Mouse (Mus musculus) regulatory T cell (primary cell): ENCODE measurements at regions not wholly inside any gene's neighbourhood (a gene's known extent, or its start where the extent isn't known, plus 50 kb on each side); places are given as distances from the start of the nearest gene placed in this dataset.

Experiments used
- in situ Hi-C: fragments of 300-600 bp; cut with MboI, MseI; formaldehyde crosslinking; loops from one replicate; pipeline ENCODE4 v1.15.1; 2025; ENCODE audit warnings: high pct_unique_total_duplicates

GRCm38 (mm10) chr1:35919840-35920734 lies 148.1 kb upstream of the Hs6st1 start:
- in situ Hi-C loops = no loop called here

DNA sequence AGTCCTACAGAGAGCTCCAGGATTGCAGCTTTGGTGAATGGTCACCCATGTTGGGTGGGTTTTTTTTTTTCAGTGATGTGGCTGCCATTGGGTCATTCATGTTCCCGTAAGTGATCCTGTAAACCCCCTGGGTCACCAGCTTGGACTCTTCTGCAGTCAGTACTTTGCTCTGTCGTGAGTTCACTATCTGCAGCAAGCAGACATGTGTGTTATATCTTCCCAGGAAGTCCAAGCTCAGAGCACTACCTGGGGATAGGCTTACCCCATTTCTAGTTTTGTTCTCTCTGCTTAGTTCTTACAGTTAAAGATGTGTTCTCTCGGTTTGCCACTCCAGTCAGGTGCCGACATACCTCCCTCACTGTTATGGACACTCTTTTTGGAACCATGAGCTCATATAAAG lies 143.4 kb upstream of the Hs6st1 start:
- in situ Hi-C loops = no loop called here

DNA sequence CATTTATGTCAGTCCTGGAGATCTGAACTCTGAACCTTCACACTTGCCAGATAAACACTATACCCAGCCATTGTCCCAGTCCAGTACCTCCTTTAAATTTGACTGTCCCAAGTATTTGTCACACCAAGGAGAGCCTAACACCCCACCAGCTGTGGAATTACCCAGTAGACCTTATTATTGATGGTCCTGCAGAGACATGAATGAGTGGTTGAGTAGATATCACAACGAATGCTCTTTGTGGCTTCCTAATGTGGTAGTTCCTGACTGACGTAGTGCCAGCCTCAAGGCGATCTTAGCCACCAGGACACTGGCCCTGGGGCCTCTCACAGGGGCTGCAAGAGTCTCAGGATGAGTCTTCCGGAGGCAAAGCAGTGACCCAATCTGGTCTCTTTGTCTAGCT lies 142.9 kb upstream of the Hs6st1 start:
- in situ Hi-C loops = no loop called here

GRCm38 (mm10) chr1:35926191-35927048 lies 141.8 kb upstream of the Hs6st1 start:
- in situ Hi-C loops = no loop called here

DNA sequence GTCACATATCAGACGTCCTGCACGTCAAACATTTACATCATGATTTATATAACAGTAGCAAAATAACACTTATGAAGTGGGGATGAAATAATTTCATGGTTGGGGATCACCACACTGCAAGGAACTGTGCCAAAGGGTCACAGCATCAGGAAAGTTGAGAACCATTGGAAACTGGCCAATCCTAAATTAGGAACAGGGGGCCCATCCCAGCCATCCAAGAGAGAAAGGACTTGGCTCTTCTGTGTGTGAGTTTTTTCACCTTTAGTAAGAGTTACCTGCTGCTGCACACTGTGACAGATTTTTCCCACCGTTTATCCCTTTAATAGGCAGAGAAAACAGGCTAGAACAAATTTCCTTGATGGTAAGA lies 141.2 kb upstream of the Hs6st1 start:
- in situ Hi-C loops = no loop called here

DNA sequence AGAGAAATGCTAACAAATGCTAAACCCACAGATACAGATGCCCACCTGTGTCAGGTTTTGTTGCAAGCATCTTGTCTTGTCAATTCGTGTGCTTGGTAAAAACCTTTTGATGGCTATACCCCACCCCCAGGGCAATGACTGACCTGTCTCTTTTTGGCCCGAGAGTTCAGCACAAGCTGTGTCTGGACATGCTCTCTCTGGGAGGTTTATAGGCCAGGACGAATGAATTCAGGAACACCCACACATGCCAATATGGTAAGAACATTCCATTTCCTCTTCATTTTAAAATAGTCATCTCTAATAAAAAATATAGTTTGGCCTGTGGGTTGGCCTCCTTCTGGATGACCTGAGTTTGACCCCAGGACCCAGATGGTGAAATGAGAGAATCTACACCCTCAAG lies 137.8 kb upstream of the Hs6st1 start:
- in situ Hi-C loops = no loop called here

DNA sequence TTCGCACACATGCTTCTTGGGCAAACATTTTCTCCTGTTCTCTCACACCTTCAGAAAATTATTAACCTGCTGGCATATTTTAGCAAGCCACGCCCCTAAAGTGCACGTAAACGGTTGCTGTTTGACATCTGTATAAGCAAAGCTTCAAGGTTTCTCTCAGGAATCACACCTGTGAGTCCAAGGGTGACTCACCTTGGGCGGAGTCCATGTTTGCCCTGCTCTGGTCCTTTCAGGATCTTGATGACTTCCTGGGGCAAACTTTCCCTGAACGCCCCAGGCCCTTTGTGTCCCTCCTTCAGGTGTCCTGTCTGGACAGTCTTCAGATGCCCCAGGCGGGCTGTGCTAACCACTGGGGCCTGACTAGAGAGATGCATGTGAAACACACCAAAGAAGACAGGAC lies 137.1 kb upstream of the Hs6st1 start:
- in situ Hi-C loops = no loop called here

GRCm38 (mm10) chr1:35933511-35933910 lies 134.7 kb upstream of the Hs6st1 start:
- in situ Hi-C loops = no loop called here

DNA sequence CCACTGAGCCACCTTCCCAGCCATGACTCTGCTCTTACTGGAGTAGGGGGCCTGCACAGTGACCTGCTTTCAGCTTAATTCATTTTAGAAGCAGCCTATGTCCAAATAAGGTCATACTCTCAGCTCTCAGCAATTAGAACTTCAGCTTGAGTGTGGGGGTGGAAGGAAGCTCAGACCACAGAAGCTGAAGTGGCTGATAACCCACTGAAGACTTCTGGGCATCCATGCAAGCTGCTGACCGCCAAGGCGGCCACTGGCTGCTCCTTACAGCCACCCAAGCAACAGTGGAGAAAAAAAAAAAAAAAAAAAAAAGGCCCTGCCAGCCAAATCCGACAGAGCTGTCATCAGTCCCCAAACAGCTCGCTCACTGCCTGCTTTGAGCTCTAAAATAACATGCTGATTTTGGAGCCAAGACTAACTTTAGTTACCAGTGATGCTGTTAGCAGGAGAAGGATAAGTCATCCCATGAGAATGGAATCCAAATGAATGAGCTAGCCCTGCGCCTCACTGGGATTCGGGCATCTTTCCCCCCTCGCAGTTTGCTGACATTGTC lies 133.0 kb upstream of the Hs6st1 start:
- in situ Hi-C loops = no loop called here

- in situ Hi-C loops = no loop called here
Measured at GRCm38 (mm10) chr1:35936362-35937093, 131.7 kb upstream of the Hs6st1 start.

GRCm38 (mm10) chr1:35940236-35940635 lies 128.0 kb upstream of the Hs6st1 start:
- in situ Hi-C loops = no loop called here

DNA sequence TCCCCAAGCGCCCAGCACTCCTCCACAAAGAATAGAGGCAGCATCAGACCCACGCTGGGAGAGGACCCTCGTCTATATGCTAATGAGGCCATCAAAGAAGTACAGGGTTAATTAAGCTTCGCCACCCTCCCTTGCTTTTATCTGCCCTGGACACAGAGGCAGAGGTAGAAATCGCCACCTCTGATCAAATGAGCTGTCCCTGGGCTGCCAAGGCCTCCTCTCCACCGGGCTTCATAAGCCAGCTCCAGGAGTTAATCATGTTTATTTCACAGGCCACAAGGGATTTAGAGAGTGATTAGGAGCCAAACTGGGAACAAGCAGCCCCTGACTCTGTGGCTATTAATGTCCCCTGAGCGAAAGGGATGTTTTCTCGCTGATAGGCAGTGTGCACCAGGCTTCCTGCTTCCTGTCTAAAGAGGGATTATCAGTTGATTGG lies 126.5 kb upstream of the Hs6st1 start:
- in situ Hi-C loops = no loop called here

DNA sequence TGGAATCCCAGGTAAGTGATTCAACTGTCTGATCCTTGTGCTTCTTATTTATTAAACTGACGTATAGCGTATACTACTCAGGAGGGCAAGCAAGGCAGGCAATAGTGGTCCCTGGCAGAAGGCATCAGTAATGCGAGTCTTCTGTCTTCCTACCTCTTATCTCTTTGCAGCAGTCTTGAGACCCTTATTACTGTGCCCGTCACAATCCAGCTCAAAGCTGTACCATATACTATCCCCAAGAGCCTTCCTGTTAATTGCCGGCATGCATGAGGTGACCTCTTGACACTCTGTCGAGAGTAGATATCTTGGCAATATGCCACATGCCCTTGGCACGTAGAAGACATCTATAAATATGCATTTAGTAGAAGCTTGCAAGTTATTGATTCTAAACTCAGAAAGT lies 126.0 kb upstream of the Hs6st1 start:
- in situ Hi-C loops = no loop called here

DNA sequence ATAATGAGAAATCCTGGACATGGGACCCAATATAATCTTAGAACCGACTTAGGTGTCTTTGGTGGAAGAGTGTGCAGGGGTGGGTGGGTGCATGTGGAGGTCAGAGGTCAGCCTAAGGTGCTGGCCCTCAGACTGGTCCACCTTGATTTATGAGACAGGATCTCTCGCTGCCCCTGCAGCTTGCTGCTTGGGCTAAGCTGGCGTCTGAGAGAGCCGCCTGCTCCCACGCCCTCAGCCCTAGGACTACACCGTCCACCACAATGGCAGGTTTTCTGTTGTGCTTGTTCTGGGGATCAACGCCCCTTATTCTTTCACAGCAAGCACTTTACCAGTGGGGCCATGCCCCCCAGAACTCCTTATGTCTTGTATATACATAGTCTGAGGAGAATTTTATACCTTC lies 124.4 kb upstream of the Hs6st1 start:
- in situ Hi-C loops = no loop called here

GRCm38 (mm10) chr1:35944376-35944775 lies 123.8 kb upstream of the Hs6st1 start:
- in situ Hi-C loops = no loop called here

DNA sequence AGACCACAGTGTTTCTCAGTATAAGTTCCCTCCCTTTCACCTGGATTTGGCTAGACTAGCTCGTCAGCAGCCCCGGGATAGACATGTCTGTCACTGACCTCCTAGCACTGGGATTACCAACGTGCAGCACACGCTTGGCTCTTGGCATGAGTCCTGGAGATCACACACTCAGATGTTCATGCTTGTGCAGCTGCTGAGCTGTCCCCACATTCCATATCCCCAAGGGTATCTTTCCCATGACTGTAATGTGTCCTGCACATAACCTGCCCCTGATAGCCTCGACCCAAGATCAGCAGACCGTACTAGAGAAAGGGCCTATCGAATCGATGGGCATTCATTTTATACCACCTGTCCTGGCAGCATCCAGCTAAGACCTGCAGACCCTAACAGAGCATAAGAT lies 123.4 kb upstream of the Hs6st1 start:
- in situ Hi-C loops = no loop called here

GRCm38 (mm10) chr1:35945596-35945995 lies 122.6 kb upstream of the Hs6st1 start:
- in situ Hi-C loops = no loop called here

- in situ Hi-C loops = no loop called here
Measured at GRCm38 (mm10) chr1:35948104-35948503, 120.1 kb upstream of the Hs6st1 start.

DNA sequence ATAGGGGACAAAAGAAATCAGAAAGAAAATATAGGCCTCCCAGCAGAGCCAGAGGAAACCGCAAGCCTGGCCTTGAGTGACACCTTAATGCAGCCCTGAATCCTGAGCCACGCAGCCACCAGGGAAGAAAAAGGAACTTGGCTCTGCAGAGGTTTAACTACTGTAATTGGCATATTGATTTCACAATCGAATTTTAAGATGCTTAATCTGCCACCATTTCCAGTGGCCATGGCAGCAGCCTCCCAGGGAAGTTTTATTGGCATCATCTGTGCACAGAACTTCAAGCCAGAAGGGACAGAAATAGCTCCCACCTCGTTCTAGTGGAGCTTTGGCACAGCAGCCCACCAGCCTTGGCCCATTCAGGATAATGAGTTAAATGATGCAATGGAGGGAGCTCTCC lies 117.1 kb upstream of the Hs6st1 start:
- in situ Hi-C loops = no loop called here

DNA sequence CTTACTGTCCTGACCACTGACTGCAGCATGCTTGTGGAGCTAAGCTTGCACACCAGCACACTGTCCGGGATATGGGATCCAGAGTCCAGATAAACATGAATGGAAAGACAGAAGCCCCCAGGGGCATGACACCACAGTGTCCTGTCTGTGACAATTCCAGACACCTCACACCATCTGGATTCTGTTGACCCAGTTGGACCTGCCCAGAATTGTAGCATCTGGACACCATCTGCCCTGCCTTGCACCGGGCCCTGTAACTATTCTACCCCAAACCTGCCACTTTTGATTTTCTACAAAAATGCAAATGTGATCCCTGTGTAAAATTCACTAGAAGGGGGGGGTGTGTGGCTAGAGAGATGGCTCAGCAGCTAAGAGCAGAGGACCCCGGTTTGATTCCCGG lies 114.5 kb upstream of the Hs6st1 start:
- in situ Hi-C loops = no loop called here

DNA sequence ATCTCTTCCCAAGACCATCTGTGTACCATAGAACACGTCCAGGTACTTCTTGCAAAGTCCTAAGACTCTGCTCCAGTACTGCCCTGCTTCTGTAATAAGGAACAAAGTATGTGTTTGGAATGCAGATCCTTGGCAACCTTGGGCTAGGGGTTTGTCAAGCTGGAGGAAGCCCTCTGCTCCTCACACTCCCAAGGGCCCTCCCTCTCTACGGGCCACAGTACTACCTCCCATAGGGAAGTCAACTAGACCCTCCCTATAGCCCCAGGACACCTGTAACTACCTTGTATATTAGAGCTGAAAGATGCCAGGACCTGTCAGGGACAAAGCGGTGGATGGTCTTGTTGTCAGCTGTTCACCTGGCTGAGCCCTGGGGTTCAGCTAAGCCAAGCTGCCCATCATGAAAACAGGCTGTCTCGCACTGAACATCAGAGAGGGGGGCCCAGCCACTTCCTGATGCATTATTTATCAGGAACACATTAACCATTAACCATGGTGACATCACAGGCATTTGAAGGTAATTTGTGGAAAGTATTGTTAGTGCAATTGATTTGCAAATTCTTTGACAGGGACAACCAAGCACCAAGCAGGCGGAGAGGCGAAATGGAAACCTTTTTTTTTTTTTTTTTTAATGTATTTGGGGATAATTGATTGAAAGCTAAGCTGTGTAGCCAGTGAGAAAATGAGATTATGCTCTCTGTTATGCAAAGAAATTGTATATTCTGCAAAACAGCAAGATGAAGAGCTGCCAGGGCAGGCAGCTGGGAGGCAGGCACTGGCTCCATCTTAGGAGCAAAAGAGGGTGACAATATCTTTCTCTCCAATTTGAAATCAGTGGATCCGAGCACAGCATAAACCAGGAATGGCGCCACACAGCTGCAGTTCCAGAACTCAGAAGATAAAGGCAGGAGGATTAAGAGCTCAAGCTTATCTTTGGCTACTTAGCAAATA lies 110.5 kb upstream of the Hs6st1 start:
- in situ Hi-C loops = no loop called here
